Mouse (Mus musculus): ENCODE results near the gene Skiv2l.
"Not testable (repeated sequence)": the region's sequence is repeated elsewhere in the genome, so short reads cannot be mapped to it uniquely, and the experiment has no call there.

GRCm38 (mm10) chr17:34803367-34803766 is 46.6 kb downstream of the Skiv2l start:
- not testable (repeated sequence) for TF ChIP-seq CTCF (conservative IDR thresholded peaks at IDR 0.05; ENCODE audit: insufficient read depth, insufficient read length, low read depth, low read length); POLR2A (IDR thresholded peaks at IDR 0.05; ENCODE audit: low read depth, low read length)

Data from kidney, adult 2 months (tissue).